Mouse (Mus musculus) thymus, adult 18-20 months (tissue): ENCODE results near the gene Hbp1.

ENCODE experiments used
- DNase-seq, 2 experiments: peaks; one replicate each; pipeline ENCODE4 v3.0.0; 2022; ENCODE audit warnings: mixed read lengths in 2 of 2

Gene Hbp1

GRCm38 (mm10) chr12:31949193-31949741 is 1.1 kb downstream of the Hbp1 start:
- peak; percentile 65 to 69 for DNase-seq

- no peak for DNase-seq
These were observed 2.0 kb downstream of the Hbp1 start for GRCm38 (mm10) chr12:31948101-31949000.

GRCm38 (mm10) chr12:31947476-31947875 is 2.9 kb downstream of the Hbp1 start:
- peak in 1 of 2 experiments; percentile 28 for DNase-seq

GRCm38 (mm10) chr12:31944405-31944804 is 5.9 kb downstream of the Hbp1 start:
- no peak for DNase-seq

- DNase-seq: no peak
These were observed 7.2 kb downstream of the Hbp1 start for GRCm38 (mm10) chr12:31943020-31943654.

GRCm38 (mm10) chr12:31939026-31939425 is 11.3 kb downstream of the Hbp1 start:
- DNase-seq: no peak

- DNase-seq: no peak
These were observed 11.8 kb downstream of the Hbp1 start for GRCm38 (mm10) chr12:31938391-31938997.

- DNase-seq: no peak
These were observed 12.7 kb downstream of the Hbp1 start for GRCm38 (mm10) chr12:31937613-31938012.

GRCm38 (mm10) chr12:31936657-31937300 is 13.6 kb downstream of the Hbp1 start:
- no peak for DNase-seq

GRCm38 (mm10) chr12:31931818-31932217 is 18.5 kb downstream of the Hbp1 start:
- DNase-seq: no peak

GRCm38 (mm10) chr12:31928498-31928897 is 21.8 kb downstream of the Hbp1 start:
- DNase-seq: no peak

- DNase-seq: peak in 1 of 2 experiments; percentile 16
These were observed 23.7 kb downstream of the Hbp1 start for GRCm38 (mm10) chr12:31926661-31927061.

- DNase-seq: no peak
These were observed 25.0 kb downstream of the Hbp1 start for GRCm38 (mm10) chr12:31925343-31925742.

GRCm38 (mm10) chr12:31924135-31924534 is 26.2 kb downstream of the Hbp1 start:
- no peak for DNase-seq

GRCm38 (mm10) chr12:31920464-31921405 is 29.6 kb downstream of the Hbp1 start:
- DNase-seq: no peak

GRCm38 (mm10) chr12:31917245-31917644 is 33.1 kb downstream of the Hbp1 start:
- no peak for DNase-seq

GRCm38 (mm10) chr12:31916691-31917090 is 33.6 kb downstream of the Hbp1 start:
- no peak for DNase-seq

- DNase-seq: no peak
These were observed 36.7 kb downstream of the Hbp1 start for GRCm38 (mm10) chr12:31913614-31914013.

- DNase-seq: no peak
These were observed 37.3 kb downstream of the Hbp1 start for GRCm38 (mm10) chr12:31912966-31913551.

GRCm38 (mm10) chr12:31907436-31907835 is 42.9 kb downstream of the Hbp1 start:
- DNase-seq: no peak
